Mouse (Mus musculus) layer of hippocampus, postnatal 14 days (tissue): ENCODE measurements around the gene Fam111a. TPM values are rescaled to one million over a fixed set of nuclear protein-coding genes. Genes with fewer than 3 reads are reported as not detected.

ENCODE experiments used
- DNase-seq, 2 experiments: peaks; one replicate each; pipeline ENCODE4 v3.0.0; 2021 to 2022; ENCODE audit warnings: low spot score in 2 of 2, mixed read lengths in 1 of 2
- total RNA-seq, 2 experiments: library from RNA; stranded (reverse); gene quantifications; 2 replicates each; pipeline ENCODE4 v1.2.3; 2021

Fam111a gene
- total RNA-seq, 2 experiments from 2014 or later, result 1.6 to 2.2 TPM

DNA sequence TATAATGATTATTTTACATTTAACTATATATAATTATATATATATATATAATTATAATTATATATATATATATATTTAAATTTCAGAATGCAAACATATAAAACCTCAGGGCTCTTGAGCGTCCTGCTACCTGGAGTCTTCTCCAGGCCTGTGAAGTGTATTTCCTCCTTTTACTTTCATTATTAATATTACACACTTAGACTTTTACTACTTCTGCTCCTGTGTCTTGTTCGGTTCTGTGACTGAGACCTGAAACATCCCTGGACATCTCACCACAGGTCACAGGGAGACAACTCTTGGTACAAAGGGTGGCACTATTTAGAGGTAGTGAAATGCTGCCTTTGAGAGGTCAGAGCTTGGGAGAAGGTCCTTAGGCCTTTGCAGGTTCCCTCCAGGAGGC lies 10.8 kb downstream of the Fam111a start:
- DNase-seq, result no peak

DNA sequence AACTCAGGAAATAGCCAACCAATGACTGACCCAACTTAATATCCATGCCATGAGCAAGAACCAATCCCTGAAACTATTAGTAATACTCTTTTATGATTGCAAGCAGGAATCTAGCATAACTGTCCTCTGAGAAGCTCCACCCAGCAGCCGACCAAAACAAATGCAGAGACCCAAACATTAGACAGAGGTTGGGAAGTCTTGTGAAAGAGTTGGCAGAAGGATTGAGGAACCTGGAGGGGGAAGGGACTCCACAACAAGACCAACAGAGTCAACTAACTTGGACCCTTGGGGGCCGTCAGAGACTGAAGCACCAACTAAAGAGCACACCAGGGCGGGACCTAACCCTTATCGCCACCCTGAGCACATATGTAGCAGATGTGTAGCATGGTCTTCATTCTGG lies 12.7 kb downstream of the Fam111a start:
- no peak for DNase-seq

DNA sequence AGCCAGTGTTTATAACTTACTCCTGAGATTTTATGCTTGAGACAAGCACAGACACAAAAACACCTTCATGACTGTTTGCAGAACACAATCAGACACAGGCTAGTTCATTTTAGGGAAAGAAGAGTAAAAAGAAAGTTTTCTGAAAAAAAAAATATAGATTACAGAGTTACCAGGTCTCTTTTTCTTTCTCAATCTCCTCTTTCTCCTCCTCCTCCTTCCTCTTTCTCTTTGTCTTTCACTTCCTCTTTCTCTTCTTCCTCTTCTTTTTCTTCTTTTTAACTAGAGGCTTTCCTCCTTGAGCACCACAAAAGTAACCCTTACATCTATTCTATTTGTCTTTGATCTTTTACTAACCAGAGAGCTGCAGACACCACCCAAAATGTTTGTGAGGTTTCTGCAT lies 18.7 kb downstream of the Fam111a start:
- DNase-seq, result no peak

DNA sequence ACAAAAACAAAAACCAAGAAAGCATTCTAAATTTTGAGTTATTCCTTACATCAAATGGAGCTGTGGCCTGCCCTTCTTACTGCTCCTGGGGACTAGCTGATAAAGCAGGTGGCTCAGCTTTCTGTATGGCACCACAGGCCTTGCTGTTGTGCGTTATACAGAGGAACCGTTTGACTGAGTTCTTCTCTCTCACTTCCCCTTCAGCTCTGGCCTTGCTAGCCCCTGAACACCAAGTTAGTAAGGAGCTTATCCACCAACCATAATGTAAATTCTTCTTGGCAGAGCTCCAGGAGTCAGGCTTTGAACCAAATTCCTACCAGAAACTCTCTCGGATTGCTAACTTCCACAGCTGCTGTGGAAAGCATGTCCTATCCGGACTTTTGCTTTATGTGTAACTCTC lies 21.5 kb downstream of the Fam111a start:
- DNase-seq, result no peak

DNA sequence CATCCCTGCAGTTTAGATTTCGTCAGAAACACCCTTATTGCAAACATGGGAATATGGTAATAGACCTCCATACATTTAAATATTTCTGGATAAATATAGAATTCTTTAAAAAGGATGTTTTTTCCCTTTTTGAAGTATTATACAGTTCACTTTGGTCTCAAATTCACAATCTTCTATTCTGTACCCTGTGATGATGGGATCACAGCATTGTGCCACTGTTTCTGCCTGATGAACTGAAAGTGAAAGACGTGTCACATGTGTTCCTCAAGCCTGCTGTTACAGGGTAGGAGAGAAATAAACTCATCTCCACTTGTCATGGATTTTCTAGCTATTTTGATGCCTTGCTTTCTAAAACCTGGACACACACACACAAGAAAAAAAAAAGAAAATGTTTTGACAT lies 25.3 kb downstream of the Fam111a start:
- no peak for DNase-seq

DNA sequence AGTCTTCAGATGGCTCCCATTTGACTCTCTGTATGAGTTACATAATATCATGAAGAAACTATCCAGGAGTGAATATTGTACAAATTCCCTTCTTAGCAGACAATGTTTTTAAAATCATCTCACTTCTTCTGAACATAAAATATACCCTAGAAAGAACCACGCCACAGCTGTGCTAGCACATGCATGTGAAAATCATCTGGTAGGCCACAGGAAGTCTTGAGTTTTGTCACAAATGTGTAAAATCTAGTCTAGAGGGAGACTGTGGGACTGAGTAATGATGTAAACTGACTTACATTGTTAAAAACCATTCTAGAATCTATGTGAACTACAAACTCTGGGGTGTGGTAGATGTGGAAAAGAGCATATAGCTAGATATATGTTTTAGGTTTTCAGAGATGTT lies 26.1 kb downstream of the Fam111a start:
- no peak for DNase-seq

DNA sequence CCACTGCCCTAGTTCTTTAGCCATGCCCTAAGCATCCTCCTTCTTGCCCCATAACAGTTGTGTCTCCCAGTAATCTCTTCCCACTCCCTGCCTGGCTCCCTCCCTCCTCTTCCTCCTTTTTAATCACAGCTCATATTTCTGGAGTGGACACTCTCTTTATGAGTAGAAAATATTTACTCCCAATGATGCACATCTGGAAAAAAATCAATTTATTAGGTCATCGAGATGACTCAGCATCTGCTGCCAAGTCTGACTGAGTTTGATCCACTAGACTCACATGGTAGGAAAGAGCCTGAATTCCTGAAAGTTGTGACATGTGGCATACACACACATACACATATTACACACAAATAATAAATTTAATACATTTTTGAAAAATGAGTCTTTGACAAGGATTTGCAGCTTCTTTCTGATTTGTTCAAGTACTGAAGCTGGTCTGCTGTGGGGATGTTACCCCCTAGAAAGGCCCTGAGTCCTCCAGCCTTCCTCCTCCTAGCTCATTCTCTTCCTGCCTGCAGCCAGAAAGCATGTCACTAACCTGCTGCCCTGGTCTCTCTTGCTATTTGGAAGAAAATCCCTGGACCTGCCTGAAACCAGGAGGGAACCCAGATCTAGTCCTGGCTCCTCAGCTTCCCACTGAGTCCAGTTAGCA lies 27.2 kb downstream of the Fam111a start:
- no peak for DNase-seq

DNA sequence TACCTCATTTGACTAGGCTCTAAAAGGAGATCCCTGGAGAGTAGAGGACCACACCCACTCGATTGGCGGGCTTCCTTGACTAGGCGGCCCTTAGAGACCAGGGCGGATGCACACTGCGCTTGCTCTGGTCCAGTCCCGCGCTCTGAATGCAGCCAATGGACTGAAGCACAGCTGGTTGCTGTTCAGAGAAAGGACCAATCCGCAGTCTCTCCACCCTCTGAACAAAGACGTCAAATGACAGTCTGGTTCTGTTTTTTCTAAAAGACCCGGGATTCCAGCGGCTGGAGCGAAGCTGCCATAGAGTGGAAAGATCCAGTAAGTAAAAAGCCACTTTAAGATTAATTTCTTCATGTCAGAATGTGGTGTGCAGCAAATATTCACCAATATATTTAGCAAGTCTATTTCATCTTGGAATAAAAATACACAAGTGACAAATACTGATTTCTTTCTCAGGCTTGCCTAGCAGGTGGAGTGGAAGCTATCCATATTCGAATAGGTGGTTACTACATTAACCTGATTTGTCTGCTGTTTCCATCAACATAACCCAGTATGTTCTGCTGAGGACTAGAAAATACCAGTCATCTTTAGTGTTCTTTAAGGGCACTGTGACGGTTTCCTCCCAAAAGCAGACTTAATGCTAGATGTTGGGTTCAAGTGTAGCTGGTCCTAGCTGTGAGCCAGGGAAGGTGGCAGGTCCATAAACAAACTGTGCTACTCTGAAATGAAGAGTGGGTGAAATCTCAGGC lies 27.9 kb downstream of the Fam111a start:
- peak; percentile 48 to 68 for DNase-seq

DNA sequence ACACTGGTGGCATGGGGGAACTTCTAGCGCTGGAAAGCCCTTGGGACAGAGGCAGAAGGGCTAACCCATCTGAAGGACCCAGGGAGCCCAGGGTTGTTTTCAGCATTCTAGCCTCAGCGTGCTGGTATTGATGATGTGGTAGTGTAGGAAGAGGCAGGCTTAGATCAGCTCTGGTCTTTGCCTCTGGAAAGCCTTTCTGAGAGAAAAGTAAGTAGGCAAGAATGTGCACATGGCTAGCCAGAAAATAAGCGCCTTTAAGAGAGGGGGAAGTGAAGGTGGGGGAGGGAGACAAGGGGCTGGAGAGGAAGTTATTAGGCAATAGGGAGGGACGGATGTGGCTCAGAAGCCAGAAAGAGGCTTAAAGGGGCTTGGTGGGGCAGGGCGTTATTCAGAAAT lies 28.5 kb downstream of the Fam111a start:
- DNase-seq, result no peak

DNA sequence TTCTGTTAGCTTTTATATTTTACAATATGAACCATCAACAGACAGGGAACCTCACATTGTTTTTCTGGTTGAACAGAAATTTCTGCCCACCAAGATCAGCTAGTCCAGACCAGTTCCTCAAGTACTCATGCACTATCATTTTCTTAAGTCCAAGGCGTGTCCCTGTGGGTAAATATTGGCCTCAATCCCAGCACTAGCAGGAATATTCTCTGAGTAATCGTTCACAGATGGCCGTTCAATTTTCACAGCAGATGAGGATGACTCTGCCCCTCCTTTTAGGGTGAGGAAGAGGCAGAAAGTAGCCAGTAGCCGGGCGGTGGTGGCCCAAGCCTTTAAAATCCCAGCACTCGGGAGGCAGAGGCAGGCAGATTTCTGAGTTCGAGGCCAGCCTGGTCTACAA lies 29.6 kb downstream of the Fam111a start:
- no peak for DNase-seq

DNA sequence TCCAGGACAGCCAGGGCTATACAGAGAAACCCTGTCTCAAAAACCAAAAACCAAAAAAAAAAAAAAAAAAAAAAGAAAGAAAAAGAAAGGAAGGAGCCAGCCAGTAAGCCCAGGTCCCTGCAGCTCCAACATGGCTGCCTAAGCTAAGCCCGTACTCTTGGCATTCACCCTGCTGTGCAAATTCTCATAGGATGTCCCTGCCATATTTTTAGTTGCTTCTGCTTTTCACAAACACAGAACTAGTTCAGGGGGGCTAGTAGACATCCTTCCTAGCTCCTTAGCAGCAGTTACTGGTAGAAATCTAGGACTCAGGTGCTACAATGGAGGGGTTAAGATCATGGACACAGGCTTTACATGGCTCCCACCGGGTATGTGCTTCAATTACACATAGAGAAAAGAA lies 30.0 kb downstream of the Fam111a start:
- DNase-seq, result no peak

DNA sequence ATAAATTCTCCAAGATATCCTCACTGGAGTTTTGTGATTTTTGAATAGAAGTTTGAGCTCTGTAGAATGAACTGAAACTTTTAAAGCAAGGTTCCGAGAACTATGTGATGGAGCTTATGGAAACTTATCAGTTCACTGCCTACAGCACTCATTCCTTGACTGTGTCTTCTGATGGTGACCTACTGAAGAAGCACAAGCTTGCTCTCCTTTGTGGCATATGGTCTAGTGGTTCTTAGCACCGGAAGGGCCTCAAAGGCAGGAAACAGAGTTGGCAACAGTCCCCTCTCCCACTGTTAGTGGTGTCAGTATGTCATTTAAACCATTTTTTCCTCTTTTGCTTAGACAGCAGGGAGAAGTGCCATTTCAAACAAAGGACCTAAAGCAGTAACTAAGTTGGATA lies 31.1 kb downstream of the Fam111a start:
- no peak for DNase-seq

DNA sequence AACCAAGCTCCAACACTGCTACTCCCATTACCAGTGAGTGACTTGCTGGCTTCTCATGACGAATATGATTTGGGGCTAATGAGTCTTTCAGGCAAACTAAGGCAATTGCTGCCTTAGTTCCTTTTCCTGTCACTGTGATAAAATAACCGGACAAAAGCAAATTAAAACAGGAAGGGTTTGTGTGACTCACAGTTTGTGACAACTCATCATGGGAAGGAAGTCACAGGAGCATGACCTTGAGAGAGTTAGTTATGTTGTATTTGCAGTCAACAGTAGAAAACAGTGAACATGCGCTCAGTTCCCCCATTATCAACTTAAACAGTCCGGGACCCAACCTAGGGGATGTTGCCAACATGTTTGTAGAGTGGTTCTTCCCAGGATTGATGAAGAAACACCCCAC lies 39.8 kb downstream of the Fam111a start:
- DNase-seq, result no peak

DNA sequence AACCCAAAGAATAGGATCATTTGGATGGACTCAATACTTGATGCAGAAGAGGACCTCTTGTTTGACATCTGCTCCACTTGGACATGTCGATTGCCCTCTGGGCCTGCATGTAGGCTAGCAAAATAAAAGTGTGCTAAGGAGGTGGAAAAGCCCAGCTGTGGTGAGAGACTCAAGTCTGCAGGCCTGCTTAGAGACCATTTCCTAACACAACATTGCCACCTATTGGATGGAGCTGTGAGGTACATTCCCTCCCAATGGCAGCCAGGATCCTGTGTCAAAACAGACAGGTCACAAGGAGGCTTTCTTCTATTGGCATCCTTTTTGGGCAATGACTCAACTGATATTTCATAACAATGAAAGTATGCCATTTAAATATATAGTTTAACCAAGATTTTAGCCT lies 46.4 kb downstream of the Fam111a start:
- peak; percentile 61 to 73 for DNase-seq

DNA sequence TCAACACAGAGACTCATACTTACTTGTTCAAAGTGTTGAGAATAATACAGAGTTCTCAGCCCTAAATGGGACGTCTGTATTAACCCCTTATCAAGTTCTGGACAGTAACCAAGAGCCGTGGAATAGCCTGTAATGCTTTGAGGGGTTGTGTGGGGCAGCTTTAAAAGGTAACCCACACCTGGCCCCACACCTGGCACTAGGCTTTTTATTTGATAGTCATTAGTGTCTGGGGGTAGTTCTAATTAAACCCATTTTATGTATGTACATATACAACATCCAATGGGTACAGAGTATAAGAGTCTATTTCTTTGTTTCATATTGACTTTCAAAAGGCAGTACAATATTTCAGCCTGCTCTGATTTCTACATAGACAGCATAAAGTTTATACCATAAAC lies 49.6 kb downstream of the Fam111a start:
- no peak for DNase-seq

DNA sequence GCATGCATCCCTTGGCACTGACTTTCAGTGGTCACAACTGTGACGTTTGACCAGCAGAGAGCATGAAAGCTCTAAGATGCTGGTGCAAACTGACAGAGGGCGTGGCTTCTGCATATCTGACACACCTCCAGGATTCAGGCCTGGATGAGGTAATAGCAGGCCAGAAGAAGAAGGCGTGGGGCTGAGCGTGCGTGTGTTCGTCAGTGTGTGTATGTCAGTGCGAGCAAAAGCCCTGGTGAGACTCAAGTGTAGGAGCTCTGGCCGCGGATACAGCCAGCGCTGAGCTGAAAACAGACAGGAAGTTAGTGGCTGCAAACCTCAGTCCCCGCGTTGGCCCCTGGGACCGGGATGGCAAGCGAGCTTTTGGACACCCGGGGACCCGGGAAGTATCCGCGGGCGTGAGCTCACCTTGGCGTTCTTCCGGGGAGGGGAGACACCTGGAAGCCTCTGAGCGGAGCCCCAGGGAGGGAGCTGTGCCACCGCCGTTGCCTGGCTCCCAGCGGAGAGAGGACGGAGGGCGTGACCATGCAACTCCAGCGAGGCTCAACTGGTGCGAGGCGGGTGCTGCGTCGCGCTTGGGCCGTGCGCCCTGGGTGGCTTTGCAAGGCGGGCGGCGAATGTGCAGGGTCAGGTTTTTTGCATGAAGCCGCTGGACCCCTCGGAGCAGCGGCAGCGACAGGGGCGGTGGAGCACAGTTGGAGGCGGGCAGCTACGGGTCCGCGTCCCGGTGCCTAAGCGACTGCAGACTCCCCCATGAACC lies 50.2 kb downstream of the Fam111a start:
- peak; percentile 48 to 57 for DNase-seq

DNA sequence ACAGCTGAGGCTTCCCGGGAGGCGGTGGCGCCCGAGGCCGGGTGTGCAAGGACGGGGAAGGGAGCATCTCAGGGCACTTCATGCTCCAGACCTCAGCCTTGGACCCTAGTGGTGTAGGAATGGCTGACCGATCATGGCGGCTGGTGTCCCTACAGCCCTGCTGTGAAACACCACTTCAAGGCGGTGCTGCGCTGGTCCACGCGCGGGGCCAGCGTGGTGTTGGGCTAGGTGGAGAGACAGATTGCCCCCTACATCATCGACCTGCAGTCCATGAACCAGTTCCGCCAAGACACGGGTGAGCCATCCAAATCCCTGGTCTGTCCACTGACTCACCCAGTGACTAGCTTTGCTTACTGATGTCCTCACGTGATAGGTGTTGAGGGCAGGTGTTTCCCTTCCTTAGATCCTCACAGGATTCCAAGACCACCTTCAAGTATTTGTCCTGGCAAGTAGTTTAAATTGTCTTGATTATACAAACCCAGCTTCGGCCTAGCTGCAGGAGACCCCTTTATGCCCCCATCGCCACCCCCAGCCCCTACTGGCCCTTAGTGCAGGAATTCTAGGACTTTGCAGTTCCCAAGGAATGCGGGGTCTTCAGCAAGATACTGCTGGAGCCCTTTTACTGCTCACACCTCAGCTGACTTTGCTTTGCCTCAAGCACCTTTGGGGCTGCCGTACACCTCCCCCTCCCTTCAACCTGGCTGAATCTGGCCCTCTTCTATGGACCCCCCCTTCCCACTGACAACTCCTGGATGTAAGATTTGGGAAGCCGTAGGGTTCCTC lies 50.9 kb downstream of the Fam111a start:
- DNase-seq, result peak in 1 of 2 experiments; percentile 19

DNA sequence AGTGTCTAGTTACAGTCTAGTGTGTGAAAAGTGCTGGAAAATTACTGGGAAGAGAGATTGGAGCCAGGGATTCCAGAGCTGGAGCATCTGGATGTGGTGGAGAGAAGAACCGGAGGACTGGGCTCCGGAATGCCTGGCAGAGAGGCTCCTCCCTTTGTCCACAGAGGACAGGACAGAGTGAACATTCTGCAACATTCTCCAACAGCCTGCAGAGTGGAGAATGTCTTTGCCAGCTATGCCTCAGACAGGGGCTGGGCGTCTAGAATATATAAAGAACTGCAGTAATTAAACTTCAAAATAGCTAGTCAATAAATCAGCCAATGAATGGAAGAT lies 51.5 kb downstream of the Fam111a start:
- DNase-seq, result no peak

DNA sequence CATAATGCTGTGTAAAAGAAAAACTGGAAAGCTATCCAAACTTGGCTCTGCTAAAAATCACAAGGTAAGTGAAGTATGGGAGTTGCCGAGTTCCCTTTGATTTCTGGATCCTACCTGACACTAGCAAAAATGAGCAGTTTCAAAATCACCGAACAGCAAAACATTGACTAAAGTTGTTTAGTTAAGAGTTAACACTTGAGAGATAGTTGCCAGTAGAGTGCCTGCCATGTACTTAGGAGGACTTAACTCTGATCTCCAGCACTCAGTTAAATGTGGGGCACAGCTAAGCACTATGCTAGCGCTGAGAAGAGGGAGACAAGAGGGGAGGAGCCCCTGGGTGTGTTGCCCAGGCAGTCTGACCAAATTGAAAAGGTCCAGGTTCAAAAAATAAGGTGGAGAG lies 53.1 kb downstream of the Fam111a start:
- no peak for DNase-seq

DNA sequence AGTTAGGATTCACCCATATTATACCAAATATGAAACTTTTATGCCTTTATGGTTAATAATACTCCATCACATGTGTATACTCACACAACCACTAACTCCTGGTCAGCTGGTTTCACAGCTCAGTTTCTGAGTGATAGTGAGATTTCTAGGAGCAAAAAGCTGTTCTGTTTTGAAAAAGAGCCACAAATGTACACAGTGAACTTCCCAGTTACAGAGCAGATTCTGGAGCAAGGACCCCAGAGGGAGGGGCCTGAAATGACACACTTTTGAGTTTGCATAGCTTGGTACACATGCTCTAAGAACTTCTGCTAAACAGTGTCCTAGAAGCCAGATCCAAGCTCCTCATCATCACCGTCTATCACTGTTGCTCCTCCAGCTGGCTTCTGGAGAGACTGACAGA lies 54.1 kb downstream of the Fam111a start, which contains the start of gene Gm4952:
Gm4952 (plus strand) TSS at position 301 of the 400 bp plus-strand sequence.
- DNase-seq, result no peak

DNA sequence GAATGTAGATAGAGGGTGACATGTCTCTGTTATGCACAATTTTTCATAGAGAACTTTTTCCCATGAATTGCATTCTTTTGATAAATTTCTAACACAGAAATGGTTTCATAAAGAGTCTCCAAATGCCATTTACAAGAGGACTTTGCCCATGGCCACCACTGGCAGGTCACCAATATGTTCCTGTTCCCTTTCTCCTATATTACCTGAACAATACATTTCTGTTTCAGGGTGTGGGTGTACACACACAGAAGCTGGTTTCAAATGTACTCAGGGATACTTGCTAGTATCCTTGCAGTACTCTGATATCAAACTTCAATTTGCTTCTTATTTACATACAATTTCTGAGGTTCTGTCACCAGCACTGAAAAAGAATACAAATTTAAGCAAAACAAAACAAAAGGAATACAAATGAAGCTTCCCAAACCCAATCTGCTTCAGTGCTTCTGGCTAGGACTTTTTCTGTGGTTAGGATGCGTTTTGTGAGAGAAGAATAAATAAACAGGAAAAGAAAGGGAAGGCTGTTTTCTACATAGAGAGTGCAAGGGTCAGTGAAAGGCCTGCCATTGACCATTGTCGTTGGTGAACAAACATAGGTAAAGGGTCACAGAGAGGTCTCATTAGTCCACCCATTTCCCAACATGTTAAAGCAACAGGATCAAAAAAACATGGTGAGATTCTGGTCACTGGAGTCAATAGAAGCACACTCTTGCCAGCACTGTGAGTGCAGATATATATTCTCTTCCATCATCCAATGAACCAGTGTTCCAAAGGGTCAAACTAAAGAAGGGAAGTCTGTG lies 55.3 kb downstream of the Fam111a start:
- no peak for DNase-seq
